Mouse (Mus musculus): Measurements from ENCODE around the gene Gpat3.

- TF ChIP-seq CTCF (IDR thresholded peaks at IDR 0.05; ENCODE audit: control insufficient read depth, insufficient read depth, insufficient read length) (no peak), CEBPB (IDR thresholded peaks at IDR 0.05; ENCODE audit: low read depth) (peak; percentile 87), MYOD1 (IDR thresholded peaks at IDR 0.05; ENCODE audit: control insufficient read depth, insufficient read length, low read depth) (no peak), MAX (IDR thresholded peaks at IDR 0.05) (peak; percentile 18), MYOG (IDR thresholded peaks at IDR 0.05; ENCODE audit: control insufficient read depth, extremely low read depth, insufficient read length) (no peak), USF1 (IDR thresholded peaks at IDR 0.05; ENCODE audit: low read depth) (no peak)
These were observed 510 bp downstream of the Gpat3 start for GRCm38 (mm10) chr5:100845848-100846598.

Data from C2C12 (cell line).